Mouse (Mus musculus) G1E (cell line): ENCODE results near the gene Nsf.

Experiments used
- CTCF ChIP-seq: IDR thresholded peaks from 2 replicates; pipeline ENCODE4 v1.5.1; 2012; ENCODE audit warnings: low read depth, low read length, inconsistent platforms, mixed read lengths
- GATA1 ChIP-seq: IDR thresholded peaks from 2 replicates; pipeline ENCODE4 v1.6.1; 2012; ENCODE audit warnings: borderline replicate concordance, low read length, inconsistent platforms, mixed read lengths
- GATA2 ChIP-seq: IDR thresholded peaks from 2 replicates; pipeline ENCODE4 v1.6.1; 2012; ENCODE audit warnings: low read depth, low read length, inconsistent platforms, borderline replicate concordance
- POLR2AphosphoS5 ChIP-seq: IDR thresholded peaks from 2 replicates; pipeline ENCODE4 v1.6.1; 2012; ENCODE audit warnings: low read depth, low read length, inconsistent platforms; ENCODE audit not compliant: insufficient replicate concordance
- TAL1 ChIP-seq: conservative IDR thresholded peaks from 2 replicates; pipeline ENCODE4 v1.6.1; 2012; ENCODE audit warnings: low read depth, low read length, inconsistent platforms, mixed read lengths

DNA sequence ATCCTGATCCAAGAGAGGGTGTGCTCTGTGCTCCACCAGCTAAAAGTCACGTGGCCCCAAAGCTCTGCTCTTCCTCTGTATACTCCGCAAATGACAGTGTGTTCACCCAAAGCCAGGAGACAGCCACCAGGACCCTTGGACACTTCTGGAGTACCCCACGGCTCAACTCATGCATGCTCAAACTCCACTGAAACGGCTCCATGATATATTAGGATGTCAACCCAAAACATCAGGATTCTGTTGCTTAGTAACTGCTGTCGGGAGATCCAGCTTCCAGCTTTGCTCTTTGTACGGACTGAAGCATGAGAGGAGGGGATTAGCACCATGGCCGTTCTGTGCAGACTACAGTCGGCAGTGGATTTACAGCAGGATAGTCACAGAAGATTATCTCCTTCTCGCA is 99.6 kb downstream of the Nsf start:
- TF ChIP-seq CTCF (no peak), POLR2AphosphoS5 (no peak), GATA1 (no peak), TAL1 (no peak), GATA2 (no peak)
